ENCODE assay signal across 9 mouse cellular contexts in genomic region chr2:166108326-166108725, GRCm38 (mm10). TPM values are rescaled to one million over a fixed set of nuclear protein-coding genes. Genes with fewer than 3 reads are reported as not detected.
A peak's percentile ranks its signal among the peaks of the same experiment; 100 is the strongest.
DNase-seq lines count a peak whose midpoint lies in the region; TF ChIP-seq lines count a peak whose summit lies in the region.
"Had no signal": no experiment of that assay in that cellular context is flagged by ENCODE, and none has a peak within 500 bp of the region (broad histone marks: within the 10 kb centered on the region; RNA-seq: fewer than 3 reads in every experiment).

No protein-coding gene starts in this region.

- no peaks in the 10 kb centered on the region for H3K27me3 ChIP-seq in C2C12 (ENCODE audit: control insufficient read depth, insufficient read depth, insufficient read length)

- peak; percentile 44 for TF ChIP-seq CTCF in C2C12 (IDR thresholded peaks at IDR 0.05; ENCODE audit: control insufficient read depth, insufficient read depth, insufficient read length)

- no peak overlapping the region for H3K4me3 ChIP-seq in C2C12 (ENCODE audit: insufficient read depth, poor library complexity, severe bottlenecking)
- H3K4me3 ChIP-seq: lung, embryonic 15.5 days had no signal

- H3K36me3 ChIP-seq in C2C12 (ENCODE audit: control insufficient read depth, insufficient read depth) = no peaks in the 10 kb centered on the region
- H3K36me3 ChIP-seq: lung, embryonic 15.5 days had no signal

- peak; percentile 87 to 96 for DNase-seq in adrenal gland, adult (ENCODE audit: inconsistent age in 2 of 2, low spot score in 1 of 2)
- peak; percentile 96 for DNase-seq in embryo, embryonic 10.5 days (ENCODE audit: low spot score)
- DNase-seq in heart, adult 8-10 months (ENCODE audit: low spot score) = peak; percentile 88
- peak; percentile 94 for DNase-seq in kidney, postnatal 4 days
- DNase-seq in lung, adult 18-20 months = peak; percentile 81 to 86
- peak; percentile 91 to 93 for DNase-seq in right cerebral cortex, postnatal 10 days (ENCODE audit: low spot score in 2 of 2)
- DNase-seq in urinary bladder, postnatal 36 days (ENCODE audit: low spot score in 2 of 2) = peak; percentile 76 to 83

- no peak overlapping the region for H3ac ChIP-seq in C2C12 (ENCODE audit: control insufficient read depth, insufficient read length, low read depth)

- H3K79me2 ChIP-seq in C2C12 (ENCODE audit: control insufficient read depth, insufficient read depth) = no peaks in the 10 kb centered on the region

- no peaks in the 10 kb centered on the region for H3K79me3 ChIP-seq in C2C12 (ENCODE audit: low read depth)

TF ChIP-seq in C2C12, 6 proteins besides CTCF, POLR2A, EP300 and RAD21:
- TF ChIP-seq FOSL1 (IDR thresholded peaks at IDR 0.05; ENCODE audit: insufficient read depth, low read length, poor library complexity, severe bottlenecking) = no peak
- no peak for TF ChIP-seq MYOD1 (IDR thresholded peaks at IDR 0.05; ENCODE audit: control insufficient read depth, insufficient read length, low read depth)
- no peak for TF ChIP-seq MAX (IDR thresholded peaks at IDR 0.05)
- TF ChIP-seq MYOG (IDR thresholded peaks at IDR 0.05; ENCODE audit: control insufficient read depth, extremely low read depth, insufficient read length) = no peak
- no peak for TF ChIP-seq CEBPB (IDR thresholded peaks at IDR 0.05; ENCODE audit: low read depth)
- no peak for TF ChIP-seq USF1 (IDR thresholded peaks at IDR 0.05; ENCODE audit: low read depth)

RNA-seq across cellular contexts. Expression of gene Sulf2, which starts 47.1 kb away (rescaled TPM):
- polyA plus RNA-seq in C2C12 (2012; fragmentation: generic; extraction: Trizol) = 25.8 TPM
- total RNA-seq in heart, adult 8-10 months (2022) = 10 to 100 TPM; 35.9 to 47.8 (median 41.1) TPM
